Mouse (Mus musculus) C2C12 (cell line): ENCODE results near the gene Erich2.
"Not testable (repeated sequence)": the region's sequence is repeated elsewhere in the genome, so short reads cannot be mapped to it uniquely, and the experiment has no call there.

ENCODE experiments used
- CTCF ChIP-seq: IDR thresholded peaks from one replicate; pipeline ENCODE4 v1.5.1; 2011; ENCODE audit not compliant: control insufficient read depth, insufficient read depth, insufficient read length
- FOSL1 ChIP-seq: IDR thresholded peaks from one replicate; pipeline ENCODE4 v1.8.0; 2011; ENCODE audit warnings: mild to moderate bottlenecking, low read length; ENCODE audit not compliant: poor library complexity, insufficient read depth, severe bottlenecking
- MYOD1 ChIP-seq: IDR thresholded peaks from one replicate; pipeline ENCODE4 v1.6.1; 2011; ENCODE audit warnings: low read depth; ENCODE audit not compliant: control insufficient read depth, insufficient read length
- MYOG ChIP-seq: IDR thresholded peaks from one replicate; pipeline ENCODE4 v1.6.1; 2011; ENCODE audit not compliant: control insufficient read depth, insufficient read length; ENCODE audit errors: extremely low read depth
- USF1 ChIP-seq: IDR thresholded peaks from one replicate; pipeline ENCODE4 v1.6.1; 2011; ENCODE audit warnings: low read depth, mild to moderate bottlenecking, control low read depth, moderate library complexity

DNA sequence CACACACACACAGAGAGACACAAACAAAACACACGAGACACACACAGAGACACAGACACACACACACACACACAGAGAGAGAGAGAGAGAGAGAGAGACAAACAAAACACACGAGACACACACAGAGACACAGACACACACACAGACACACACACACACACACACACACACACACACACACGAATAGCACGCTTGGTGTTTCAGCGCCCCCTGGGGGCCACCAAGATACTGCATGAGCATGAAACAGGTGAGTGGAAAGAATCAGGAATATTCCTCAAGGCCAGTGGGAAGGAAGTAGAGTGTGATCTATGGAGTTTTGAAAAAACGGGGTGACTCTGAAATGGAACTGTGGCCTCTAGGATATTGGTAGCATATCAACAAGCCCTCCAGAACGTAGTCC is 29.7 kb downstream of the Erich2 start:
- TF ChIP-seq USF1, CTCF, FOSL1, MYOD1, MYOG: not testable (repeated sequence)
